Mouse (Mus musculus) kidney, postnatal 0 days (tissue): ENCODE data around the gene Dpy19l3. TPM values are rescaled to one million over a fixed set of nuclear protein-coding genes. Genes with fewer than 3 reads are reported as not detected.

Experiments used
- ATAC-seq: fragments of 200-750 bp; cut with Nextera tagmentation; replicated peaks from 2 replicates; pipeline ENCODE4 v1.8.0; 2017; ENCODE audit warnings: low read depth, moderate number of reproducible peaks, moderate TSS enrichment, moderate library complexity; ENCODE audit not compliant: low FRiP score
- DNase-seq: peaks from one replicate; pipeline ENCODE4 v3.0.0-alpha.2; 2016; ENCODE audit warnings: low spot score
- H3K27ac ChIP-seq: fragments of 300-500 bp; sonication (generic); 2 replicates; pipeline ENCODE4 v1.5.1; 2014; ENCODE audit warnings: mild to moderate bottlenecking
- H3K27me3 ChIP-seq: fragments of 300-500 bp; sonication (generic); 2 replicates; pipeline ENCODE4 v1.6.1; 2014; ENCODE audit warnings: low read length, mixed read lengths; ENCODE audit not compliant: insufficient read depth
- H3K36me3 ChIP-seq: fragments of 300-500 bp; sonication (generic); 2 replicates; pipeline ENCODE4 v1.6.1; 2014; ENCODE audit warnings: low read length, mixed read lengths; ENCODE audit not compliant: insufficient read depth
- H3K4me1 ChIP-seq: fragments of 300-500 bp; sonication (generic); replicated peaks from 2 replicates; pipeline ENCODE4 v1.6.1; 2014; ENCODE audit warnings: antibody characterized with exemption, low read length, mixed read lengths; ENCODE audit not compliant: insufficient read depth
- H3K4me2 ChIP-seq: fragments of 300-500 bp; sonication (generic); 2 replicates; pipeline ENCODE4 v1.6.1; 2014; ENCODE audit warnings: mild to moderate bottlenecking, low read length, moderate library complexity, mixed read lengths
- H3K4me3 ChIP-seq: fragments of 300-500 bp; sonication (generic); replicated peaks from 2 replicates; pipeline ENCODE4 v1.5.1; 2014; ENCODE audit warnings: low read depth, low read length
- H3K9ac ChIP-seq: fragments of 300-500 bp; sonication (generic); 2 replicates; pipeline ENCODE4 v1.6.1; 2014; ENCODE audit warnings: low read depth, low read length
- H3K9me3 ChIP-seq: fragments of 300-500 bp; sonication (generic); replicated peaks from 2 replicates; pipeline ENCODE4 v1.6.1; 2016; ENCODE audit warnings: low read length, inconsistent platforms, mixed read lengths
- CTCF ChIP-seq: IDR thresholded peaks from 2 replicates; pipeline ENCODE4 v1.5.1; 2016; ENCODE audit warnings: antibody characterized with exemption, low read depth, mild to moderate bottlenecking, moderate library complexity
- WGBS: fragments of 180-500 bp; shearing (Covaris S2); extraction: QIAGEN DNeasy Blood & Tissue Kit; methylation state at CpG from one replicate; pipeline ENCODE4 v1.1.7; 2014; 5-methylcytosine and 5-hydroxymethylcytosine counted together
- polyA plus RNA-seq: library from polyadenylated mRNA; unstranded; fragments of >200 nt; fragmentation: Nextera tagmentation; extraction: Ambion mirVana; gene quantifications from 2 replicates; pipeline ENCODE4 v1.2.1, GENCODE M21; 2015

Gene Dpy19l3
- polyA plus RNA-seq, 1 experiment from 2014 or later = 21.3 TPM

GRCm38 (mm10) chr7:35663790-35664376 lies 90.4 kb downstream of the Dpy19l3 start:
- WGBS = 32% methylated on average over 16 of the region's 16 CpGs
- H3K9me3 ChIP-seq = no peaks in the 10 kb centered on the region

GRCm38 (mm10) chr7:35659173-35659572 lies 95.1 kb downstream of the Dpy19l3 start:
- ATAC-seq = no peak
- Histone ChIP-seq H3K27me3 (no peaks in the 10 kb centered on the region), H3K36me3 (no peaks in the 10 kb centered on the region), H3K4me3 (no peak overlapping the region), H3K4me2 (no peak overlapping the region), H3K9ac (no peak overlapping the region), H3K27ac (no peak overlapping the region), H3K4me1 (no peaks in the 10 kb centered on the region), H3K9me3 (no peaks in the 10 kb centered on the region)
- WGBS = 62% methylated on average over 3 of the region's 3 CpGs
- no peak for DNase-seq
- TF ChIP-seq CTCF = peak; percentile 77

More at GRCm38 (mm10) chr7:35663790-35664376, 90.4 kb downstream of the Dpy19l3 start:
- peak; percentile 67 for DNase-seq
- peak; percentile 40; the same call in 1 of the 2 replicates for ATAC-seq
- H3K4me3 ChIP-seq = no peak overlapping the region
- H3K4me2 ChIP-seq = no peak overlapping the region
- H3K4me1 ChIP-seq = no peaks in the 10 kb centered on the region
- no peak overlapping the region for H3K9ac ChIP-seq
- no peaks in the 10 kb centered on the region for H3K36me3 ChIP-seq
- no peak overlapping the region for H3K27ac ChIP-seq
- no peaks in the 10 kb centered on the region for H3K27me3 ChIP-seq
- TF ChIP-seq CTCF = no peak

- Histone ChIP-seq H3K4me2 (no peak overlapping the region), H3K9ac (no peak overlapping the region), H3K9me3 (no peaks in the 10 kb centered on the region), H3K27me3 (no peaks in the 10 kb centered on the region), H3K36me3 (no peaks in the 10 kb centered on the region), H3K4me1 (no peaks in the 10 kb centered on the region), H3K4me3 (no peak overlapping the region), H3K27ac (no peak overlapping the region)
- 49% methylated on average over 6 of the region's 6 CpGs for WGBS
- no peak for TF ChIP-seq CTCF
- no peak for ATAC-seq
- DNase-seq = no peak
Observed at GRCm38 (mm10) chr7:35657829-35658228, 96.4 kb downstream of the Dpy19l3 start.

- ATAC-seq = no peak
Observed at GRCm38 (mm10) chr7:35651583-35652270, 102.5 kb downstream of the Dpy19l3 start.

GRCm38 (mm10) chr7:35650716-35651410 lies 103.4 kb downstream of the Dpy19l3 start:
- H3K27me3 ChIP-seq = no peaks in the 10 kb centered on the region
- H3K36me3 ChIP-seq = no peaks in the 10 kb centered on the region
- no peaks in the 10 kb centered on the region for H3K9me3 ChIP-seq
- no peak overlapping the region for H3K4me2 ChIP-seq
- H3K27ac ChIP-seq = no peak overlapping the region
- no peak for DNase-seq
- ATAC-seq = no peak
- 76% methylated on average over 11 of the region's 11 CpGs for WGBS
- no peak overlapping the region for H3K4me3 ChIP-seq
- peak; percentile 48; the same call in 1 of the 2 replicates for TF ChIP-seq CTCF
- H3K4me1 ChIP-seq = no peaks in the 10 kb centered on the region
- no peak overlapping the region for H3K9ac ChIP-seq

More at GRCm38 (mm10) chr7:35651583-35652270, 102.5 kb downstream of the Dpy19l3 start:
- no peaks in the 10 kb centered on the region for H3K36me3 ChIP-seq
- no peak overlapping the region for H3K9ac ChIP-seq
- DNase-seq = no peak
- H3K4me2 ChIP-seq = no peak overlapping the region
- peak; percentile 29; the same call in 1 of the 2 replicates for TF ChIP-seq CTCF
- no peaks in the 10 kb centered on the region for H3K27me3 ChIP-seq
- H3K4me1 ChIP-seq = no peaks in the 10 kb centered on the region
- H3K9me3 ChIP-seq = no peaks in the 10 kb centered on the region
- H3K4me3 ChIP-seq = no peak overlapping the region
- H3K27ac ChIP-seq = no peak overlapping the region
- WGBS = 85% methylated on average over 10 of the region's 10 CpGs

- no peak for TF ChIP-seq CTCF
- H3K36me3 ChIP-seq = peaks cover 6% of the 10 kb centered on the region
- DNase-seq (peak; percentile 91), ATAC-seq (peak; percentile 82)
- H3K27ac ChIP-seq = no peak overlapping the region
- no peaks in the 10 kb centered on the region for H3K27me3 ChIP-seq
- H3K4me2 ChIP-seq = peak overlapping the region; percentile 6; the same call in 1 of the 2 replicates
- H3K9me3 ChIP-seq = no peaks in the 10 kb centered on the region
- H3K4me1 ChIP-seq = no peaks in the 10 kb centered on the region
- no peak overlapping the region for H3K9ac ChIP-seq
- 31% methylated on average over 3 of the region's 3 CpGs for WGBS
- no peak overlapping the region for H3K4me3 ChIP-seq
Observed at GRCm38 (mm10) chr7:35649071-35649470, 105.2 kb downstream of the Dpy19l3 start.
